Mouse (Mus musculus) heart, postnatal 0 days (tissue): ENCODE measurements at regions not wholly inside any gene's neighbourhood (a gene's known extent, or its start where the extent isn't known, plus 50 kb on each side); places are given as distances from the start of the nearest gene placed in this dataset.

Experiments
- ATAC-seq: fragments of 200-750 bp; cut with Nextera tagmentation; 2 replicates; pipeline ENCODE4 v1.8.0; 2017; ENCODE audit warnings: low read depth, moderate number of reproducible peaks, moderate library complexity; ENCODE audit not compliant: insufficient read depth
- DNase-seq: peaks from one replicate; pipeline ENCODE4 v3.0.0-alpha.2; 2016; ENCODE audit warnings: low spot score
- H3K27ac ChIP-seq: fragments of 300-500 bp; sonication (generic); 2 replicates; pipeline ENCODE4 v1.5.1; 2014; ENCODE audit warnings: low read depth, mild to moderate bottlenecking
- H3K27me3 ChIP-seq: fragments of 300-500 bp; sonication (generic); 2 replicates; pipeline ENCODE4 v1.6.1; 2014; ENCODE audit warnings: low read length, mixed read lengths; ENCODE audit not compliant: control insufficient read depth, insufficient read depth
- H3K36me3 ChIP-seq: fragments of 300-500 bp; sonication (generic); replicated peaks from 2 replicates; pipeline ENCODE4 v1.6.1; 2014; ENCODE audit warnings: low read length, mixed read lengths; ENCODE audit not compliant: control insufficient read depth, insufficient read depth
- H3K4me1 ChIP-seq: fragments of 300-500 bp; sonication (generic); 2 replicates; pipeline ENCODE4 v1.6.1; 2014; ENCODE audit warnings: antibody characterized with exemption; ENCODE audit not compliant: control insufficient read depth, insufficient read depth
- H3K4me2 ChIP-seq: fragments of 300-500 bp; sonication (generic); 2 replicates; pipeline ENCODE4 v1.6.1; 2014; ENCODE audit warnings: low read depth, mild to moderate bottlenecking, low read length, moderate library complexity
- H3K4me3 ChIP-seq: fragments of 300-500 bp; sonication (generic); 2 replicates; pipeline ENCODE4 v1.5.1; 2014; ENCODE audit warnings: low read depth, low read length
- H3K9ac ChIP-seq: fragments of 300-500 bp; sonication (generic); replicated peaks from 2 replicates; pipeline ENCODE4 v1.6.1; 2014; ENCODE audit warnings: low read depth, low read length, mixed read lengths
- H3K9me3 ChIP-seq: fragments of 300-500 bp; sonication (generic); replicated peaks from 2 replicates; pipeline ENCODE4 v1.6.1; 2016; ENCODE audit warnings: low read length; ENCODE audit not compliant: control insufficient read depth
- CTCF ChIP-seq: IDR thresholded peaks from 2 replicates; pipeline ENCODE4 v1.5.1; 2016; ENCODE audit warnings: antibody characterized with exemption, control low read depth, low read depth
- EP300 ChIP-seq: IDR thresholded peaks from 2 replicates; pipeline ENCODE4 v1.6.1; 2016; ENCODE audit warnings: antibody characterized with exemption, low read depth
- WGBS: fragments of 180-500 bp; shearing (Covaris S2); extraction: QIAGEN DNeasy Blood & Tissue Kit; methylation state at CpG from one replicate; pipeline ENCODE4 v1.1.7; 2014; 5-methylcytosine and 5-hydroxymethylcytosine counted together

DNA sequence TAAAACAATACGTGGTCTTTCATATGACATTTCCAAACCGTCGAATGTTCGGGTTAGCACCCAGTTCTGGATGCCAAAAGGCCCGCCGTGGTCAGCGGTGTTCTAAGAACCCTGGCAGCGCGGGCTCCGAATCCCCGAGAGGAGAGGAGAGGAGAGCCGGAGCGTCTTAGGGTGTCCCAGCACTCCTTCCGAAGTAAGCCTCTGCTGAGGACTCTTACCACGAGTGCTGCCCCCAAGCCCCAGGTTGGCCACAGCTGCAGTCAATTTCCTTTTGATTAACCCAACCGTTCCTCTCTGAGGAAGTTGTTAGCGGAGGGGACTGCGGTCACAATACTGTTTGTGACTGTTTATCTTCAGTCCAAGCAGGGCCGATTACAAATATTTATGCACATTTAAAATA, 190.1 kb downstream of the Tfap2c start:
- Histone ChIP-seq H3K9me3 (no peaks in the 10 kb centered on the region), H3K27ac (no peak overlapping the region), H3K9ac (no peak overlapping the region), H3K4me2 (no peak overlapping the region), H3K27me3 (peaks cover 59% of the 10 kb centered on the region), H3K4me3 (no peak overlapping the region), H3K36me3 (no peaks in the 10 kb centered on the region), H3K4me1 (no peaks in the 10 kb centered on the region)
- WGBS = 19% methylated on average over 19 of the region's 19 CpGs
- DNase-seq (no peak), ATAC-seq (no peak)
- no peak for TF ChIP-seq CTCF
- TF ChIP-seq EP300 = no peak

DNA sequence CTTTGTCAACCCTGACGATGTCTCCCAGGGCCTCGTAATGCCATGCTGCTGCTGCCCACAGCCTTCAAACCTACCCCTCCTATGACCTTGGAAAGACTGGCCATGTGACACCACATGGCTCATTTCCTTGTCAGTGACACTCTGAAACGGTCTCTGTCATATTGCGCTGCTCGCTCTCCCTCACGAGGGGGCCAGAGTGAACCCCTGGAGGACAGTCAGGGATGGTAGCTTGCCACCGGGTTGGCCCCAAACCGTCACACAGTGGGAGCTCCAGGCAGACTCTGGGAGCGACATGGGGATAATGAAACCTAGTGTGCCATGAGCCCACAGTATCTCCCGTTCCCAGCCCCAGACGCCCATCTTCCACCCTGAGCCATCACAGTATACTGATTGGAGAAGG, 188.8 kb downstream of the Bmp7 start:
- WGBS = 71% methylated on average over 11 of the region's 11 CpGs
- no peak for TF ChIP-seq EP300
- TF ChIP-seq CTCF = no peak
- Histone ChIP-seq H3K27me3 (peaks cover 23% of the 10 kb centered on the region), H3K4me1 (no peaks in the 10 kb centered on the region), H3K27ac (no peak overlapping the region), H3K4me2 (no peak overlapping the region), H3K4me3 (no peak overlapping the region), H3K9ac (no peak overlapping the region), H3K9me3 (no peaks in the 10 kb centered on the region), H3K36me3 (no peaks in the 10 kb centered on the region)
- no peak for DNase-seq
- no peak for ATAC-seq

DNA sequence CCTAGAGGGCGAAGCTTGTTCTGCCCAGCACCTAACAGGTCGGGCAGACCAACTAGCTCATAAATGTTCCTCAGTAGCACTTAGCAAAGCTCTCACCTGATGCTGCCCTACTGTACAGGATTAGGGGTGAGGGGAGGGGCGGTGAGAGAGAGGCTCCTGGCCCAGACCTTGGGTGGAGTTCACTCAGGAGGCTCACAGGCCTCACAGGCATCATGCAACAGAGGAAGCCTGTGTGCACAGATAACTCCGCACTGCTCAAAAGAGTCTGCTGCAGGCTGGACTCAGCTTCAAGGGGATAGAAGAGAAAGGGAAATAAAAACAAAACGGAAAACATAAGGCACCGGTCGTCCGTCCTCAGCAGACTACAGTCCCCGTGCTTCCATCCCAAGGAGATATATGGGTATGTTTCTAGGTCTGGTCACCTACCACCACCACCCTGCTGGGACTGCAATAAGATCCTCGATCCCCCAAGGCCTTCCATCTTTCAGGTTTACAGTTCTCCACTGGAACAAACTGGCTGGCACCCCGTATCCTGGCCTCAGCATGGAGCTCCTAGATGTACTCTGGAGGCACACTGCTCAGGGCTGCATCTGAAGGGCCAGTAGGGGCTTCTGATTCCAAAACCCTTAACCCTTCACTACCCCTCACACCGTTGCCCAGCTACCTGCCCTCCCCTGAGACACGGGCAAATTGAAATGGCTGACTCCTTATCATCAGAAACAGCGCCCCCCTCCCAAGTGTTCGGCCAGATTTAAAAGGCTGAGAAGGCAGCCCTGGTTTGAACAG, 184.2 kb downstream of the Bmp7 start:
- Histone ChIP-seq H3K27ac (no peak overlapping the region), H3K4me3 (no peak overlapping the region), H3K9me3 (no peaks in the 10 kb centered on the region), H3K36me3 (no peaks in the 10 kb centered on the region), H3K27me3 (peaks cover 62% of the 10 kb centered on the region), H3K4me2 (no peak overlapping the region), H3K9ac (no peak overlapping the region), H3K4me1 (no peaks in the 10 kb centered on the region)
- ATAC-seq = no peak
- WGBS = 54% methylated on average over 15 of the region's 15 CpGs
- TF ChIP-seq CTCF (no peak), EP300 (no peak)
- no peak for DNase-seq

DNA sequence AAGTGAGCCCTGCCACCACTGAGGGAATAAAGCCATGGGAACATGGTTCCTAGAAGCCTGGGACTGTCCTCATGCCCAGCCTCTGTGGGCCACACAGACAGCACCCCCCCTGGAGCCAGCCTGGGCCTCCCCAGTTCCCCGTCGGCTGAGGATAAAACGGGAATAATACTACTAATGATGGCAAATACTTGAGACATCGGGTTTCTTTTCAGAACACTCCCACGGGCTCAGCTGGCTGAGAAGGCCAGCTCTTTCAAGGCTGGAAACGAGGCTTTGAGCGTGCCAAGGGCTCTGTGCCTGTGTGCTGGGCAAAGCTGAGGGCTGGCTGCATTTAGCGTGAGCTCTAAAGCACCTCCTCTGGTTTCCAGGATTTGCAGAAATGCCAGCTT, 183.7 kb downstream of the Bmp7 start:
- no peak overlapping the region for H3K4me2 ChIP-seq
- H3K9ac ChIP-seq = no peak overlapping the region
- H3K4me3 ChIP-seq = no peak overlapping the region
- no peaks in the 10 kb centered on the region for H3K36me3 ChIP-seq
- WGBS = 28% methylated on average over 8 of the region's 8 CpGs
- H3K4me1 ChIP-seq = no peaks in the 10 kb centered on the region
- no peak for TF ChIP-seq CTCF
- TF ChIP-seq EP300 = no peak
- peaks cover 62% of the 10 kb centered on the region for H3K27me3 ChIP-seq
- H3K9me3 ChIP-seq = no peaks in the 10 kb centered on the region
- ATAC-seq (no peak), DNase-seq (no peak)
- no peak overlapping the region for H3K27ac ChIP-seq

DNA sequence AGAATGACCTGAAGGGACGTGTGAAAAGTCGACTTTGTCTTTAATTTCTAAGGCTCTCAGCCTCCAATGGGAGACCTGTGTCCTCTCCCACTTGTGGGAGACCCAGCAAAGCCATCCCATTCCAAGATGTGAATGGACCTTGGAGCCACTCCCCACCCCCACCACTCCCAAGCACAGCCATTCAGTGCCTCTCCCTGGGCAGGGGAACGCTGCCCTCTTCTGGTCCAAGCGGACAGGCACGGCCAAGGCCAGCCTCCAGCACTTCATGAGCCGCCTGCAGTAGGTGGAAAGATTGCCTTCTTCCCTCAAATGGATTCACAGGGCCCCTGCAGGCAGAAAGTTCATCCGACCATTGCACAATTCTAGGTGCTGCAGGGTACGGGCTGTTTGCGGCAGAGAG, 181.6 kb downstream of the Bmp7 start:
- Histone ChIP-seq H3K27ac (no peak overlapping the region), H3K27me3 (peaks cover 47% of the 10 kb centered on the region), H3K36me3 (no peaks in the 10 kb centered on the region), H3K9me3 (no peaks in the 10 kb centered on the region), H3K4me2 (no peak overlapping the region), H3K9ac (no peak overlapping the region), H3K4me3 (no peak overlapping the region), H3K4me1 (no peaks in the 10 kb centered on the region)
- 14% methylated on average over 9 of the region's 9 CpGs for WGBS
- TF ChIP-seq EP300 (no peak), CTCF (peak; percentile 81)
- ATAC-seq (peak; percentile 59; the same call in 1 of the 2 replicates), DNase-seq (no peak)

DNA sequence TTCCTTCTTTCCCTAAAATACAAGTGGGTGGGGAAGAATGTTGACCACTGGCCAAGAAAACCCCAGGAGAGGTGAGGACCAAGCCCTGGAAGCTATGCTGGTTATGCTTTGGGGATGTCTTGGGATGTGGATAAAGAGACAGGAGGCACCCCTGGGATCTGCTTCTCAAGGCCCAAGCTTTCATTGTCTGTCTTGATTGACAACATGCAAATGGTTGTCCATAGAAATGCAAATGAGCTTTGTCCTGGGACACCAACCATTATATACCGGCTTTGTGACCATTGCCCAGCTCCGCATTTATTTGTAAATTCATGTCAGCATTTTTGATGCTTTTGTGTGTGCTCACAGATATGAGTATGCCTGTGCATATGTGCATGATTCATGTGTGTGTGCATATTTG, 174.9 kb downstream of the Bmp7 start:
- Histone ChIP-seq H3K4me1 (no peaks in the 10 kb centered on the region), H3K27ac (no peak overlapping the region), H3K4me2 (no peak overlapping the region), H3K4me3 (no peak overlapping the region), H3K9ac (no peak overlapping the region), H3K36me3 (no peaks in the 10 kb centered on the region), H3K27me3 (0 out of 2 replicates have a peak, but pooled peaks cover 4% of the 10 kb centered on the region), H3K9me3 (no peaks in the 10 kb centered on the region)
- no peak for TF ChIP-seq EP300
- TF ChIP-seq CTCF = no peak
- no peak for ATAC-seq
- DNase-seq = no peak
- 89% methylated on average over 2 of the region's 2 CpGs for WGBS
